In genomic region chr7:66728072-66728471, GRCm38 (mm10) we compare ENCODE assay signal across 14 mouse cellular contexts. TPM values are rescaled to one million over a fixed set of nuclear protein-coding genes. Genes with fewer than 3 reads are reported as not detected.
"Had no signal": no experiment of that assay in that cellular context is flagged by ENCODE, and none has a peak within 500 bp of the region (broad histone marks: within the 10 kb centered on the region; RNA-seq: fewer than 3 reads in every experiment).

No protein-coding gene starts in this region.

- H3K4me3 ChIP-seq: megakaryocyte, embryonic 14.5 days; midbrain, embryonic 13.5 days; midbrain, embryonic 15.5 days; neural tube, embryonic 12.5 days; stomach, embryonic 15.5 days had no signal

- H3K4me1 ChIP-seq: midbrain, embryonic 13.5 days; midbrain, embryonic 15.5 days; neural tube, embryonic 12.5 days; stomach, embryonic 15.5 days had no signal

- H3K4me2 ChIP-seq: lung, embryonic 14.5 days; midbrain, embryonic 11.5 days; midbrain, embryonic 13.5 days; midbrain, embryonic 15.5 days; neural tube, embryonic 12.5 days; stomach, embryonic 15.5 days had no signal

- H3K9me3 ChIP-seq: megakaryocyte, embryonic 14.5 days; midbrain, embryonic 13.5 days; midbrain, embryonic 15.5 days; neural tube, embryonic 12.5 days; stomach, embryonic 15.5 days had no signal

- H3K9ac ChIP-seq: lung, embryonic 14.5 days; midbrain, embryonic 13.5 days; midbrain, embryonic 15.5 days; neural tube, embryonic 12.5 days; stomach, embryonic 15.5 days had no signal

- H3K27ac ChIP-seq: midbrain, embryonic 13.5 days; midbrain, embryonic 15.5 days; neural tube, embryonic 12.5 days; stomach, embryonic 15.5 days had no signal

- H3K27me3 ChIP-seq: megakaryocyte, embryonic 14.5 days; midbrain, embryonic 13.5 days; midbrain, embryonic 15.5 days; stomach, embryonic 15.5 days had no signal

- ATAC-seq: midbrain, embryonic 13.5 days; midbrain, embryonic 15.5 days had no signal

- DNase-seq: lung, adult 18-20 months; lung, embryonic 14.5 days; lung, postnatal 4 days; right cerebral cortex, postnatal 14 days; thymus, adult 18-20 months; thymus, postnatal 14 days; thymus, postnatal 36 days had no signal

- H3K36me3 ChIP-seq: midbrain, embryonic 13.5 days; midbrain, embryonic 15.5 days; neural tube, embryonic 12.5 days; stomach, embryonic 15.5 days had no signal

RNA-seq across cellular contexts. Expression of gene Cers3, which starts 15.2 kb away (rescaled TPM):
- polyA plus RNA-seq: spleen, adult 2 months had no signal
